Mouse (Mus musculus): ENCODE data around the gene Mkrn3. TPM values are rescaled to one million over a fixed set of nuclear protein-coding genes. Genes with fewer than 3 reads are reported as not detected.

The Mkrn3 gene
- 5.8 and 7.0 TPM in 2 replicates for total RNA-seq (2012; rRNA removed)

GRCm38 (mm10) chr7:62419493-62420360, at the start of gene Mkrn3:
Mkrn3 (minus strand) TSS chr7:62420139.
- peak; percentile 90 for DNase-seq (ENCODE audit: low read depth, low spot score)
- TF ChIP-seq CHD2 (IDR thresholded peaks at IDR 0.05; ENCODE audit: low read depth, low read length) (no peak), MAFK (IDR thresholded peaks at IDR 0.05; ENCODE audit: insufficient read depth, low read depth, low read length) (no peak), ZNF384 (IDR thresholded peaks at IDR 0.05; ENCODE audit: low read depth, low read length) (no peak), HCFC1 (IDR thresholded peaks at IDR 0.05; ENCODE audit: borderline replicate concordance, insufficient read depth, low read length) (peak; percentile 87), ZC3H11A (IDR thresholded peaks at IDR 0.05; ENCODE audit: borderline replicate concordance, low read depth, low read length) (no peak)
- no peaks in the 10 kb centered on the region for H3K9me3 ChIP-seq (ENCODE audit: control insufficient read depth, insufficient read depth, low read depth, low read length)
- peaks cover 0 to 7% of the 10 kb centered on the region in 2 experiments; a peak in 1 of 4 replicates for H3K4me1 ChIP-seq (ENCODE audit: control insufficient read depth in 2 of 2, insufficient read depth in 2 of 2, low read length in 2 of 2, poor library complexity in 1 of 2)
- peak within 1 kb of the TSS; percentile 14; the same call in 1 of the 2 replicates for H3K27ac ChIP-seq (ENCODE audit: insufficient read depth, low read depth, low read length, poor library complexity, severe bottlenecking)
- H3K4me3 ChIP-seq (ENCODE audit: insufficient read depth in 1 of 2, low read depth in 1 of 2, low read length in 2 of 2, poor library complexity in 1 of 2, severe bottlenecking in 1 of 2) = peak within 1 kb of the TSS; percentile 81 to 96
- peak within 1 kb of the TSS; percentile 94 for H3K9ac ChIP-seq (ENCODE audit: insufficient read depth, low read depth, low read length, poor library complexity, severe bottlenecking)
- in situ Hi-C loops (cut with MboI; ENCODE audit: low sequenced_read_pairs in 2 of 2, unreplicated experiment in 2 of 2) = no loop called here
- no peaks in the 10 kb centered on the region for H3K36me3 ChIP-seq (ENCODE audit: control insufficient read depth, insufficient read depth, low read length, poor library complexity, severe bottlenecking)

DNA sequence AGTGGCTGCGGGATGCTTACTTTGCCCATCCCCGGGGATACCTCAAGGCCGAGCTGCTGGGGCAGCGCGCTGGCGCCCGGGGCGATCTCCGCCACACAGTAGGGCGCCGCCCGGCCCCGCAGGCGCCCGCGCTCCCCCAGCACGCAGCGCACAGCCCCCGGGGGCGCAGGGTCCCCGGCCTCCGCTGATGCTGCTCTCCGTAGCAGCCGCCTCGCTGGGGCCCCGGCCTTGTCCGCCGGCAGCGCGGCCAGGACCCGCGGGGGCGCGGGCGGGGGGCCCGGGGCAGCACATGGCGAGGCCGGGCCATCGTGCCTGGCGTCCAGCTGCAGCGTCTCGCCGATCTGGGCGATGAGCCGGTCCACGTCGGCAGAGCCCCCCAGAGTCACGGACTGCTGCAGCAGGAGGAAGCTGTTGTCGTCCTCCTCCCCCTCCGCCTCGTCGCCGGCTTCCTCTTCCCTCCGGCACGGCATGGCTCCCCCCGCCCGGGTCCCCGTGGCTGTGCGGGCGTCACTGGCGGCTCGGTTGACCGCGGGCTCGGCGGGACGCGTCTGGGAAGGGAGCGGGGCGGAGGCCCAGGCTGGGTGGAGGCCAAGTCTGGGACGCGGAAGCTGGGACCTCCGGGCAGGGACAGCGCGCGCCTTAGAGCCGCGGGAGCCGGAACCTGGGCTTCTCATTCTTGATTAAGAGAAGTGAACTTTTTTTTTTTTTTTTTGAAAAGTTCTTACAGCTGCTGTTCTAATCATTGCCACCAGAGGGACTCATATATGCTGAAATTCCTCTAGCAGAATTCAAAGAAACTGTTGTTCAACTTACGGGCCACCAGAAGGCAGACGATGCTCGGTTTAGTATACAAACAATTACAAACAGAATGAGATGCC, 44.2 kb upstream of the Mkrn3 start, which contains the start of gene Peg12:
Gene Peg12 (minus strand): TSS at position 633 of the 878 bp plus-strand sequence.
- no peak for DNase-seq (ENCODE audit: low read depth, low spot score)
- Histone ChIP-seq H3K36me3 (ENCODE audit: control insufficient read depth, insufficient read depth, low read length, poor library complexity, severe bottlenecking) (no peaks in the 10 kb centered on the region), H3K4me1 (ENCODE audit: control insufficient read depth in 2 of 2, insufficient read depth in 2 of 2, low read length in 2 of 2, poor library complexity in 1 of 2) (peaks cover 0 to 4% of the 10 kb centered on the region in 2 experiments; a peak in 1 of 4 replicates), H3K9me3 (ENCODE audit: control insufficient read depth, insufficient read depth, low read depth, low read length) (no peaks in the 10 kb centered on the region), H3K27ac (ENCODE audit: insufficient read depth, low read depth, low read length, poor library complexity, severe bottlenecking) (peak within 1 kb of the TSS; percentile 34; the same call in 1 of the 2 replicates), H3K9ac (ENCODE audit: insufficient read depth, low read depth, low read length, poor library complexity, severe bottlenecking) (peak within 1 kb of the TSS; percentile 82), H3K4me3 (ENCODE audit: insufficient read depth in 1 of 2, low read depth in 1 of 2, low read length in 2 of 2, poor library complexity in 1 of 2, severe bottlenecking in 1 of 2) (peak within 1 kb of the TSS; percentile 73 to 81)
- no peak for TF ChIP-seq HCFC1 (IDR thresholded peaks at IDR 0.05; ENCODE audit: borderline replicate concordance, insufficient read depth, low read length)
- TF ChIP-seq ZNF384 (IDR thresholded peaks at IDR 0.05; ENCODE audit: low read depth, low read length) = peak; percentile 92
- in situ Hi-C loops (cut with MboI; ENCODE audit: low sequenced_read_pairs in 2 of 2, unreplicated experiment in 2 of 2) = no loop called here

DNA sequence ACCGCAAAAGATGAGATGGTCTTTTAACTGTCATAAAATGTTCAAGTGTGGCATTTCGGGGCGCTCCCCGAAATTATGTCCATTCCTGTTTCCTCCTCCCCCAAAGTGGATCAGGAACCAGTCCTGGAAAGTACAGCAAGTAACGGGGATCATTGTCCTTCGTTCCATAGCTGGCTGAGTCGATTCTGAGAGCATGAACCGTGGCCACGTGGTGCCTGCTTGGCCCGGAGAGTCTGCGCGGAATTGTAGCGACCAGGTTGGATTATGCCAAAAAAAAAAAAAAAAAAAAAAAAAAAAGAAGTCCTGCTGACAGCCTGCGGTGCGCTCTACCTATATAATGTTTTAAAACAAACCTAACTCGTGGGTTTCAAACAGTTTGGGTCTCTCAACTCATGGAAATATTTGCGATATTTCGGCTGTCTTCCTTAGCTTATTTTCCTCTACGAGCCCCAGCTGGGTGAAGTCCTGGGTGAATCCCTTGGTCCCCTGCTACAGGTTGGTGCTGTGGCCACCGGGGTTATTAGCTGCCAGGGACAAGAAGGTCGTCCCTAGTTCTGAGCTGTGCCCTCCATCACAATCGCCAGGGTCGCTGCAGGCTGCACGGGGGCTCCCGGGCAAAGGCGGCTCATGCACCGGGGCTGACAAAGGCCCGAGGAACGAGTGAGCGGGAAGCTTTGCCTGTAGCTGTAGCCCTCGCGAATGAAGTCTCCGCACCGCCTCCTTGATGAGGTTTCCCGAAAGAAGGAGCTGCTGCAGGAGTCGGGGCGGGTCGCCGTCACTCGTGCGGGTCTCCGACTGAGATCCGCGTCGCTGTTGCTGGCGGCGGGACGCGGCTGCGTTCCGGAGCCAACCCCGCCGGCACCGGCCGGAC, 43.3 kb upstream of the Mkrn3 start:
- TF ChIP-seq CHD2 (IDR thresholded peaks at IDR 0.05; ENCODE audit: low read depth, low read length) (no peak), ZNF384 (IDR thresholded peaks at IDR 0.05; ENCODE audit: low read depth, low read length) (peak; percentile 48)
- in situ Hi-C loops (cut with MboI; ENCODE audit: low sequenced_read_pairs in 2 of 2, unreplicated experiment in 2 of 2) = no loop called here
- H3K4me3 ChIP-seq (ENCODE audit: insufficient read depth in 1 of 2, low read depth in 1 of 2, low read length in 2 of 2, poor library complexity in 1 of 2, severe bottlenecking in 1 of 2) = peak overlapping the region; percentile 73 to 81; a peak in 3 of 4 replicates
- no peaks in the 10 kb centered on the region for H3K9me3 ChIP-seq (ENCODE audit: control insufficient read depth, insufficient read depth, low read depth, low read length)
- peaks cover 0 to 4% of the 10 kb centered on the region in 2 experiments; a peak in 1 of 4 replicates for H3K4me1 ChIP-seq (ENCODE audit: control insufficient read depth in 2 of 2, insufficient read depth in 2 of 2, low read length in 2 of 2, poor library complexity in 1 of 2)
- peak overlapping the region; percentile 82 for H3K9ac ChIP-seq (ENCODE audit: insufficient read depth, low read depth, low read length, poor library complexity, severe bottlenecking)
- DNase-seq (ENCODE audit: low read depth, low spot score) = no peak
- H3K27ac ChIP-seq (ENCODE audit: insufficient read depth, low read depth, low read length, poor library complexity, severe bottlenecking) = no peak overlapping the region
- no peaks in the 10 kb centered on the region for H3K36me3 ChIP-seq (ENCODE audit: control insufficient read depth, insufficient read depth, low read length, poor library complexity, severe bottlenecking)
